Mouse (Mus musculus): ENCODE measurements around the gene Sctr.

DNA sequence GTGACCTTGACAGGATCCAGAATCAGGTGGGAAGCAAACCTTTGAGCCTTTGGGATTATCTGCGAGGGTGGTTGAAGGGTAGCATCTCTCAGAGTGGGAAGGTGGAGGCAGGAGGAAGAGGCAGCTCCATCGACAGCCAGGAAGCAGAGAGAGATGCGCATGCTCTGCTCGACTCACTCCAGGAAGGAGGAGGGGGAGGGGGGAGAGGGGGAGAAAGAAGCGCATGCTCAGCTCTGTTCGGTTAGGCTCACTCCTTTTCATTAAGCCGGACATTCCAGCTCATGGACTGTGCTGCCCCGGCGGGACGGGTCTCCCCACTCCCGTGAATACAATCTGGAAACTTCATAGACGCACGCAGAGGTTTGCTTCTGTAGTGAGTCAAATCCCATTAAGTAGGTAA, 80.0 kb downstream of the Sctr start:
- TF ChIP-seq POLR2A (IDR thresholded peaks at IDR 0.05; ENCODE audit: insufficient read length, low read depth) (no peak), MYOG (IDR thresholded peaks at IDR 0.05; ENCODE audit: control insufficient read depth in 1 of 3, insufficient read depth in 1 of 3, insufficient read length in 2 of 3, low read depth in 2 of 3) (no peak), USF1 (IDR thresholded peaks at IDR 0.05; ENCODE audit: low read depth) (no peak), MAX (IDR thresholded peaks at IDR 0.05; ENCODE audit: low read depth) (no peak), MYOD1 (IDR thresholded peaks at IDR 0.05; ENCODE audit: control insufficient read depth in 1 of 3, insufficient read length in 2 of 3, low read depth in 2 of 3) (no peak), POLR2AphosphoS2 (IDR thresholded peaks at IDR 0.05; ENCODE audit: insufficient read length, low read depth) (no peak), CEBPB (IDR thresholded peaks at IDR 0.05; ENCODE audit: insufficient read depth, poor library complexity, severe bottlenecking) (no peak), E2F4 (IDR thresholded peaks at IDR 0.05; ENCODE audit: insufficient read depth) (no peak), TCF12 (IDR thresholded peaks at IDR 0.05; ENCODE audit: insufficient read depth, poor library complexity, severe bottlenecking) (no peak)

Data from myocyte (in vitro differentiated cells).